Mouse (Mus musculus) CH12.LX (cell line): ENCODE results near the gene Dusp22. TPM values are rescaled to one million over a fixed set of nuclear protein-coding genes. Genes with fewer than 3 reads are reported as not detected.

Experiments
- DNase-seq: peaks from one replicate; pipeline ENCODE4 v3.0.0-alpha.2; 2013; ENCODE audit errors: extremely low read depth
- H3K27ac ChIP-seq: 2 replicates; pipeline ENCODE4 v1.5.1; 2012; ENCODE audit warnings: low read depth, mild to moderate bottlenecking, control low read depth, moderate library complexity; ENCODE audit not compliant: insufficient read depth
- H3K27me3 ChIP-seq: replicated peaks from 2 replicates; pipeline ENCODE3; 2012; ENCODE audit warnings: inconsistent platforms
- H3K36me3 ChIP-seq, 2 experiments: replicated peaks in 1 of 2; 2 replicates each; pipeline versions ENCODE3 to v1.6.1; 2012; ENCODE audit warnings: inconsistent platforms in 1 of 2, low read length in 1 of 2, mild to moderate bottlenecking in 1 of 2, mixed read lengths in 1 of 2, moderate library complexity in 1 of 2; ENCODE audit not compliant: control insufficient read depth in 1 of 2, insufficient read depth in 1 of 2
- H3K4me1 ChIP-seq, 2 experiments: 2 replicates each; pipeline ENCODE4 v1.6.1; 2012; ENCODE audit warnings: inconsistent platforms in 1 of 2, moderate library complexity in 1 of 2; ENCODE audit not compliant: insufficient read depth in 2 of 2, control insufficient read depth in 1 of 2
- H3K4me2 ChIP-seq: 2 replicates; pipeline ENCODE4 v1.6.1; 2012; ENCODE audit warnings: low read depth, mild to moderate bottlenecking, control low read depth; ENCODE audit not compliant: poor library complexity, insufficient read depth, severe bottlenecking
- H3K4me3 ChIP-seq, 3 experiments: fragments of 150-350 bp in 1 of 3; sonication (generic) in 1 of 3; replicated peaks in 1 of 3; 2 replicates each; pipeline versions ENCODE3 to v1.5.1; 2011 to 2012; ENCODE audit warnings: low read depth in 2 of 3, low read length in 2 of 3, mild to moderate bottlenecking in 2 of 3, moderate library complexity in 2 of 3, control low read depth in 1 of 3, improper control_type of control experiment in 1 of 3, inconsistent platforms in 1 of 3, mixed read lengths in 1 of 3; ENCODE audit not compliant: poor library complexity in 1 of 3
- H3K79me2 ChIP-seq: replicated peaks from 2 replicates; pipeline ENCODE4 v1.6.1; 2012; ENCODE audit warnings: mild to moderate bottlenecking, moderate library complexity; ENCODE audit not compliant: control insufficient read depth, poor library complexity, insufficient read depth, severe bottlenecking; ENCODE audit errors: extremely low read depth
- H3K9ac ChIP-seq: 2 replicates; pipeline ENCODE4 v1.6.1; 2012; ENCODE audit warnings: low read depth, mild to moderate bottlenecking, control low read depth, moderate library complexity; ENCODE audit not compliant: insufficient read depth
- H3K9me3 ChIP-seq: replicated peaks from 2 replicates; pipeline ENCODE3; 2012; ENCODE audit warnings: low read length, inconsistent platforms, mixed read lengths
- BHLHE40 ChIP-seq: IDR thresholded peaks from 2 replicates; pipeline ENCODE4 v1.6.1; 2011; ENCODE audit warnings: mild to moderate bottlenecking, low read depth, low read length, improper control_type of control experiment
- CHD1 ChIP-seq: IDR thresholded peaks from 2 replicates; pipeline ENCODE4 v1.6.1; 2012; ENCODE audit warnings: low read depth, low read length, improper control_type of control experiment, inconsistent platforms
- CHD2 ChIP-seq: IDR thresholded peaks from 2 replicates; pipeline ENCODE4 v1.6.1; 2011; ENCODE audit warnings: low read length, improper control_type of control experiment
- CTCF ChIP-seq, 2 experiments: IDR thresholded peaks in 1 of 2; conservative IDR thresholded peaks in 1 of 2; 2 replicates each; pipeline ENCODE4 v1.5.1; 2011 to 2012; ENCODE audit warnings: low read depth in 2 of 2, low read length in 2 of 2, improper control_type of control experiment in 1 of 2, inconsistent platforms in 1 of 2, mild to moderate bottlenecking in 1 of 2, moderate library complexity in 1 of 2
- E2F4 ChIP-seq: IDR thresholded peaks from 2 replicates; pipeline ENCODE4 v1.6.1; 2011; ENCODE audit warnings: low read depth, low read length, improper control_type of control experiment; ENCODE audit not compliant: insufficient replicate concordance
- ELF1 ChIP-seq: IDR thresholded peaks from 2 replicates; pipeline ENCODE4 v1.6.1; 2014; ENCODE audit warnings: low read depth, mild to moderate bottlenecking, inconsistent platforms, low read length, improper control_type of control experiment
- EP300 ChIP-seq: IDR thresholded peaks from 2 replicates; pipeline ENCODE4 v1.6.1; 2011; ENCODE audit warnings: low read length, improper control_type of control experiment
- ETS1 ChIP-seq: conservative IDR thresholded peaks from 2 replicates; pipeline ENCODE4 v1.6.1; 2012; ENCODE audit warnings: low read depth, mild to moderate bottlenecking, inconsistent platforms, low read length, improper control_type of control experiment, moderate library complexity
- GABPA ChIP-seq: IDR thresholded peaks from 2 replicates; pipeline ENCODE4 v1.6.1; 2012; ENCODE audit warnings: low read depth, low read length, improper control_type of control experiment, inconsistent platforms; ENCODE audit not compliant: insufficient replicate concordance
- HCFC1 ChIP-seq: IDR thresholded peaks from 2 replicates; pipeline ENCODE4 v1.6.1; 2012; ENCODE audit warnings: low read depth, mild to moderate bottlenecking, inconsistent platforms, low read length, improper control_type of control experiment
- IRF4 ChIP-seq: IDR thresholded peaks from 2 replicates; pipeline ENCODE4 v1.6.1; 2014; ENCODE audit warnings: low read depth, mild to moderate bottlenecking, inconsistent platforms, low read length, improper control_type of control experiment
- JUN ChIP-seq: IDR thresholded peaks from 2 replicates; pipeline ENCODE4 v1.6.1; 2011; ENCODE audit warnings: low read depth, mild to moderate bottlenecking, low read length, improper control_type of control experiment, moderate library complexity; ENCODE audit not compliant: insufficient read depth
- JUND ChIP-seq: conservative IDR thresholded peaks from 2 replicates; pipeline ENCODE4 v1.6.1; 2011; ENCODE audit warnings: low read depth, low read length, improper control_type of control experiment
- KAT2A ChIP-seq: IDR thresholded peaks from 2 replicates; pipeline ENCODE4 v1.6.1; 2012; ENCODE audit warnings: low read length, improper control_type of control experiment, inconsistent platforms; ENCODE audit not compliant: insufficient replicate concordance
- MAFK ChIP-seq: IDR thresholded peaks from 2 replicates; pipeline ENCODE4 v1.6.1; 2011; ENCODE audit warnings: low read length, improper control_type of control experiment; ENCODE audit not compliant: insufficient replicate concordance
- MAX ChIP-seq: IDR thresholded peaks from 2 replicates; pipeline ENCODE4 v1.6.1; 2011; ENCODE audit warnings: low read length, improper control_type of control experiment
- MAZ ChIP-seq: IDR thresholded peaks from 2 replicates; pipeline ENCODE4 v1.6.1; 2012; ENCODE audit warnings: low read depth, mild to moderate bottlenecking, inconsistent platforms, low read length, improper control_type of control experiment, moderate library complexity
- MEF2A ChIP-seq: IDR thresholded peaks from 2 replicates; pipeline ENCODE4 v1.6.1; 2014; ENCODE audit warnings: low read depth, mild to moderate bottlenecking, inconsistent platforms, low read length, improper control_type of control experiment, borderline replicate concordance
- MXI1 ChIP-seq: IDR thresholded peaks from 2 replicates; pipeline ENCODE4 v1.6.1; 2011; ENCODE audit warnings: mild to moderate bottlenecking, low read depth, low read length, improper control_type of control experiment
- MYC ChIP-seq: IDR thresholded peaks from 2 replicates; pipeline ENCODE4 v1.6.1; 2011; ENCODE audit warnings: low read depth, mild to moderate bottlenecking, improper control_type of control experiment, low read length
- NELFE ChIP-seq: IDR thresholded peaks from 2 replicates; pipeline ENCODE4 v1.6.1; 2011; ENCODE audit warnings: low read depth, low read length, improper control_type of control experiment
- NRF1 ChIP-seq: IDR thresholded peaks from 2 replicates; pipeline ENCODE4 v1.6.1; 2014; ENCODE audit warnings: low read depth, mild to moderate bottlenecking, inconsistent platforms, low read length, improper control_type of control experiment, moderate library complexity
- PAX5 ChIP-seq: IDR thresholded peaks from 2 replicates; pipeline ENCODE4 v1.6.1; 2012; ENCODE audit warnings: low read length, inconsistent platforms, mixed read lengths
- POLR2A ChIP-seq: IDR thresholded peaks from 2 replicates; pipeline ENCODE4 v1.6.1; 2011; ENCODE audit warnings: low read depth, mild to moderate bottlenecking, improper control_type of control experiment, low read length
- POLR2AphosphoS2 ChIP-seq: IDR thresholded peaks from 2 replicates; pipeline ENCODE4 v1.6.1; 2011; ENCODE audit warnings: low read depth, low read length, improper control_type of control experiment
- RAD21 ChIP-seq: IDR thresholded peaks from 2 replicates; pipeline ENCODE4 v1.6.1; 2011; ENCODE audit warnings: low read depth, mild to moderate bottlenecking, low read length, improper control_type of control experiment, moderate library complexity
- RCOR1 ChIP-seq: conservative IDR thresholded peaks from 2 replicates; pipeline ENCODE4 v1.6.1; 2012; ENCODE audit warnings: low read depth, mild to moderate bottlenecking, inconsistent platforms, low read length, improper control_type of control experiment
- SIN3A ChIP-seq: IDR thresholded peaks from 2 replicates; pipeline ENCODE4 v1.6.1; 2012; ENCODE audit warnings: low read length, improper control_type of control experiment, inconsistent platforms
- SMC3 ChIP-seq: IDR thresholded peaks from 2 replicates; pipeline ENCODE4 v1.6.1; 2011; ENCODE audit warnings: low read depth, low read length, improper control_type of control experiment
- TBP ChIP-seq: conservative IDR thresholded peaks from 2 replicates; pipeline ENCODE4 v1.6.1; 2011; ENCODE audit warnings: low read depth, low read length, improper control_type of control experiment
- TCF12 ChIP-seq: IDR thresholded peaks from 2 replicates; pipeline ENCODE4 v1.6.1; 2014; ENCODE audit warnings: low read depth, mild to moderate bottlenecking, inconsistent platforms, low read length, improper control_type of control experiment
- UBTF ChIP-seq: IDR thresholded peaks from 2 replicates; pipeline ENCODE4 v1.6.1; 2012; ENCODE audit warnings: low read depth, mild to moderate bottlenecking, inconsistent platforms, low read length, improper control_type of control experiment, moderate library complexity
- USF1 ChIP-seq: IDR thresholded peaks from 2 replicates; pipeline ENCODE4 v1.6.1; 2014; ENCODE audit warnings: low read depth, mild to moderate bottlenecking, inconsistent platforms, low read length, improper control_type of control experiment
- USF2 ChIP-seq: conservative IDR thresholded peaks from 2 replicates; pipeline ENCODE4 v1.6.1; 2011; ENCODE audit warnings: low read depth, low read length, improper control_type of control experiment
- ZC3H11A ChIP-seq: IDR thresholded peaks from 2 replicates; pipeline ENCODE4 v1.6.1; 2012; ENCODE audit warnings: low read depth, mild to moderate bottlenecking, inconsistent platforms, low read length, improper control_type of control experiment
- ZMIZ1 ChIP-seq: IDR thresholded peaks from 2 replicates; pipeline ENCODE4 v1.6.1; 2012; ENCODE audit warnings: low read depth, mild to moderate bottlenecking, inconsistent platforms, low read length, improper control_type of control experiment
- ZNF384 ChIP-seq: IDR thresholded peaks from 2 replicates; pipeline ENCODE4 v1.6.1; 2012; ENCODE audit warnings: low read depth, low read length, improper control_type of control experiment, inconsistent platforms
- dilution Hi-C: fragments of 300-500 bp; cut with MboI; formaldehyde crosslinking; loops from 2 replicates; pipeline ENCODE4 v1.14.3; 2020; ENCODE audit warnings: low sequenced_read_pairs; ENCODE audit not compliant: extremely low pct_unique_long_range_greater_than_20kb, extremely low pct_ligation_motif_present
- in situ Hi-C: fragments of 300-500 bp; cut with MboI; formaldehyde crosslinking; loops from 3 replicates; pipeline ENCODE4 v1.14.3; 2019; ENCODE audit warnings: low sequenced_read_pairs, low pct_ligation_motif_present, low pct_unique_long_range_greater_than_20kb, mixed read lengths
- polyA plus RNA-seq: library from polyadenylated mRNA; unstranded; fragments of >175 nt; gene quantifications from 2 replicates; pipeline ENCODE4 v1.2.1, GENCODE M21; 2012; ENCODE audit warnings: low read depth; ENCODE audit not compliant: insufficient read length
- total RNA-seq, 2 experiments: library from RNA; depleted of rRNA; stranded (reverse); fragments of 300-350 nt in 1 of 2; fragments of >200 nt in 1 of 2; gene quantifications; 2 replicates each; pipeline ENCODE4 v1.2.3; 2012 to 2014

Gene Dusp22
- total and polyA plus RNA-seq, 3 experiments, result 18.0 to 28.7 (median 22.5) TPM

- H3K27me3 ChIP-seq, result no peaks in the 10 kb centered on the region
- no peak overlapping the region for H3K4me3 ChIP-seq
- H3K9me3 ChIP-seq, result no peaks in the 10 kb centered on the region
- dilution Hi-C loops (no loop called here), in situ Hi-C loops (no loop called here)
- peaks cover 15 to 81% of the 10 kb centered on the region in 2 experiments for H3K4me1 ChIP-seq
- H3K79me2 ChIP-seq, result no peaks in the 10 kb centered on the region; the same call in 1 of the 2 replicates
- DNase-seq, result peak; percentile 63
- peak overlapping the region; percentile 86 for H3K27ac ChIP-seq
- H3K9ac ChIP-seq, result no peak overlapping the region
- no peaks in the 10 kb centered on the region for H3K36me3 ChIP-seq
- peak overlapping the region; percentile 59; the same call in 1 of the 2 replicates for H3K4me2 ChIP-seq
- no peak for TF ChIP-seq POLR2A
- TF ChIP-seq SMC3, result no peak; the same call in 1 of the 2 replicates
- TF ChIP-seq ZNF384, result peak; percentile 97
- TF ChIP-seq NELFE, result no peak
- peak; percentile 76; the same call in 1 of the 2 replicates for TF ChIP-seq EP300
- TF ChIP-seq UBTF, result 0 out of 2 replicates have a peak, but pooled peaks have one; percentile 57
- peak; percentile 77 for TF ChIP-seq MEF2A
- no peak for TF ChIP-seq ZMIZ1
- no peak; the same call in 1 of the 2 replicates for TF ChIP-seq RAD21
- TF ChIP-seq NRF1, result no peak
- TF ChIP-seq BHLHE40, result peak; percentile 47
- TF ChIP-seq MAZ, result peak; percentile 34; the same call in 1 of the 2 replicates
- peak; percentile 12 for TF ChIP-seq JUN
- peak; percentile 55; the same call in 1 of the 2 replicates for TF ChIP-seq MYC
- TF ChIP-seq USF2, result no peak
- peak; percentile 80; the same call in 1 of the 2 replicates for TF ChIP-seq CHD1
- TF ChIP-seq RCOR1, result peak; percentile 60; the same call in 1 of the 2 replicates
- peak; percentile 34 for TF ChIP-seq IRF4
- TF ChIP-seq TBP, result 0 out of 2 replicates have a peak, but pooled peaks have one; percentile 51
- peak; percentile 76; the same call in 1 of the 2 replicates for TF ChIP-seq MXI1
- peak; percentile 50 for TF ChIP-seq ETS1
- TF ChIP-seq PAX5, result no peak
- TF ChIP-seq MAX, result no peak
- no peak for TF ChIP-seq KAT2A
- no peak for TF ChIP-seq POLR2AphosphoS2
- peak; percentile 17; the same call in 1 of the 2 replicates for TF ChIP-seq TCF12
- TF ChIP-seq JUND, result no peak; the same call in none of the 2 replicates
- TF ChIP-seq E2F4, result no peak
- TF ChIP-seq ELF1, result no peak
- TF ChIP-seq USF1, result no peak
- TF ChIP-seq HCFC1, result 0 out of 2 replicates have a peak, but pooled peaks have one; percentile 18
- no peak for TF ChIP-seq CTCF (conservative IDR thresholded peaks at IDR 0.05 in 1 of 2, IDR thresholded peaks at IDR 0.05 in 1 of 2; ENCODE audit: low read depth in 2 of 2, low read length in 2 of 2)
- TF ChIP-seq MAFK, result 0 out of 2 replicates have a peak, but pooled peaks have one; percentile 18
- peak; percentile 78 for TF ChIP-seq SIN3A
- no peak for TF ChIP-seq ZC3H11A
- no peak for TF ChIP-seq GABPA
- 0 out of 2 replicates have a peak, but pooled peaks have one; percentile 26 for TF ChIP-seq CHD2
These were observed 31.4 kb upstream of the Dusp22 start for GRCm38 (mm10) chr13:30628195-30629048.
